Mouse (Mus musculus) adrenal gland, adult 10 weeks (tissue): ENCODE measurements around the gene Thtpa. TPM values are rescaled to one million over a fixed set of nuclear protein-coding genes. Genes with fewer than 3 reads are reported as not detected.

Experiments
- polyA plus RNA-seq: library from polyadenylated mRNA; stranded (reverse); fragments of 350-450 nt; fragmentation: Illumina TruSeq; extraction: RNeasy Lipid Tissue Mini Kit (QIAGEN cat#74804); gene quantifications from one replicate; pipeline ENCODE4 v1.2.3, GENCODE M21; 2014; ENCODE audit warnings: low read depth, low replicate concordance

Thtpa gene
- 6.7 TPM for polyA plus RNA-seq

DNA sequence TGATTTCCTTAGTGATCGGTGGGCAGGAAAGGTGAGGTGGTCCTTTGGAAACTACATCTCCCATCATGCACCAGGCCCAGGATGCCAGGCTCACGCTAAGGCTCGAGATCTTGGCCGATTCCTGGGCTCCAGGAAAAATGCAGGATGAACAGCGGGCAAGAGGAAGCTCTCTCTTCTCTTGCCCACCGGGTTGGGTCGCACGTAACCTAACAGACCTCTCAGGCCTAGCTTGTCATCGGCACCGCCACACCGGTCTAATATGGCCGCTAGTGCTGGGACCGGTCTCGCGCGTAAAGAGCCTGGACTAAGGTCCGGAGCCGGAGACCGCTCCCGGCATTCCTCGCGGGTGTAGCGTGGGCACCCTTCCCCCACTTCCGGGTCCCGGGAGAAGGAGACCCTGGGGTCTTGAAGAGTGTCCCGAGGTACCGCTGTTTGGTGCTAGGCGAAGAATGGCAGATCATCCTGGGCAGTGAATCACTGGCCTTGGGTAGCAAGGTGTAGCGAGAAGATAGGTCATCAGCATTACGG is at the start of gene Thtpa:
Gene Thtpa, plus strand, starts transcription at position 81 of the 528 bp plus-strand sequence.

GRCm38 (mm10) chr14:55092011-55092577 is 2.5 kb upstream of the Thtpa start, which contains the start of gene Zfhx2:
Zfhx2 (minus strand) TSS chr14:55092324.

DNA sequence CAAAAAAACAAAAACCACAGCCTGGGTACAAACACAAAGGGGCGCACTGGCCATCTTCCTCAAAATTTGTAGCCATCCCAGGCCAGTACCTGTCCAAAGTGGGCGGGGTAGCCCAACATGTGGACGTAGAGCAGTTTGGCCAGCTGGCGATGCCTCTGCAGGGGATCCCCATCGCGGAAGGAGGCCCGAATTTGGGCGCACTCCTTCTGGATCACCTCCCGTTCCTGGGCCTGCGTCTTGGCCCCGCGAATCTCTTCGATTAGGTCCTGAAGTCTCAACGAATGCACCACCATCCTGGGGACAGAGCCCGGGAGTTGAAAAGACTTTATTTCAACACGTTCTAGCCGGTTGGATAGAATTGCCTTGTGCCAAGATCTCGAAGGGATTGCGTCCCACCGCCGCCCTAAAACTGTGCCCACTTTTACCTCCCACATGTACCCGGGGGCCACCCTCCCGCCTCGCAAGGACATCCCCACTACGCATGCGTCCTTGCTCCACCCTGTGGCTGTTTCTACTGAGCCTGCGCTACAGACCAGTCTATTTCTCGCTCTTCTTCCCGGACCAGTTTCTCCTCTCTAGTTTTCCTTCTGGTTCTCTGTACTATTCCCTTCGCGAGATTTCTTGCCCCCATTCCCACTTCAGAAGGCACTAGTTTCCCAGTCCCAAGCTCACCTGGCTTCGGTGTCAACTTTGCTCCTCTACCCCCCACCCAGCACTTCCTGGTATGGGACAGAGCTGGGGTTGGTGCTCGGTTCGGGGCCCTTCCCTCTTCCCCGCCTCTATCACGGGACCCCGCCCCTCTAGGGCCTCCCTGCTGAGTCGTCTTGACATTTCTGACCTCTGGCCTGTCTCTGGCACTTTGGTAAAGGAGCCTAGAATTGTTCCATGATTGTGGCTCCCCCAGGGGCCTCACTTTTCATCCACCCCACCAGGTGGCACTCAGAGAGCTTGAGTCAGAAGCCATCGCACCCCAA is 11.5 kb downstream of the Thtpa start, which contains the start of gene Ap1g2:
Gene Ap1g2, minus strand, starts transcription at position 758 of the 974 bp plus-strand sequence.

DNA sequence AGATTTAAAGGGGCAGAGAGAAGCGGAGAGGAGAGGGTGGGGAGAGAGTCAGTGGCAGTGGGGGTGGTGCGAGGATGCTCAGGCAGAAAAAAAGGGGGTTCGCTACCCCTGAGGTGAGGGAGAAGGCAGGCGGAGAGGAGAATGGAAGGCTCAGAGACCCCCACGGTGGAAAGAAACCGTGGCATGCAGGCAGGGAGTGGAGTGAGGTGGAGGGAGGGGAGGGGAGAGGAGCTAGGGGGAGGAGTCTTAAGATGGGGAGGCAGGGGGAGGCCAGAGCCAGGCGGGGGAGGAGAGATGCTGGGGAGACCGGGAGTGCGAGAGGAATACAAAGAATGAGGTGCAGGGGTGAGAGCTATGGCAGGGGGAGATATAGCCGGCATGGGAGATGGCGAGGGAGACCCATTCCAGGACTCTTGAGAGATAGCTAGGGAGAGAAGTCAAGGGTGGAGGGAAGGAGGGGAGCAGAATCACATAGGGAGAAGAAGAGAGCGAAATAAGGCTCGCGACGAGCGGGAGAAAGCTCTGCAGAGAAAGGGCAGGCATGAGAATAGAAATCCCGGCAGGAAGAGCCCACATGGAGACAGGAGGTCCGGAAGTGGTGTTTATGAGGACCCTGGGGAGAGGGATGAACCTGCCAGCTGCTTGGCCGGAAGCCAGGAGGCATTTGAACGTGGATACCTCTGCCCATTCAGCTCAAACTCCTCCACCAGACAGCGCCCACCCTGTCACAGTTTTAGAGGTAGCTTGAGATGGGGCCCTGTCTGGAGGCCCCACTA is 22.0 kb downstream of the Thtpa start, which contains the start of gene Jph4:
Gene Jph4, minus strand, starts transcription at position 511 of the 776 bp plus-strand sequence.

Other genes starting within 250 kb of the Thtpa start
- 11.6 TPM for gene Homez, start 223.8 kb upstream of the Thtpa start, polyA plus RNA-seq
- gene Ppp1r3e, start 217.2 kb upstream of the Thtpa start, polyA plus RNA-seq: 9.8 TPM
- gene Bcl2l2, start 211.4 kb upstream of the Thtpa start, polyA plus RNA-seq: 25.8 TPM
- not detected for gene Gm20521, start 211.3 kb upstream of the Thtpa start, polyA plus RNA-seq
- gene Pabpn1, start 202.3 kb upstream of the Thtpa start, polyA plus RNA-seq: 49.7 TPM
- 1.6 TPM for gene Slc22a17, start 181.7 kb upstream of the Thtpa start, polyA plus RNA-seq
- not detected for gene Efs, start 168.7 kb upstream of the Thtpa start, polyA plus RNA-seq
- not detected for gene Il25, start 162.1 kb upstream of the Thtpa start, polyA plus RNA-seq
- gene Cmtm5, start 158.5 kb upstream of the Thtpa start, polyA plus RNA-seq: not detected
- gene Myh6, start 127.9 kb upstream of the Thtpa start, polyA plus RNA-seq: not detected
- not detected for gene Gm17428, start 117.9 kb upstream of the Thtpa start, polyA plus RNA-seq
- gene Myh7, start 100.2 kb upstream of the Thtpa start, polyA plus RNA-seq: not detected
- 3.3 TPM for gene Ngdn, start 79.3 kb upstream of the Thtpa start, polyA plus RNA-seq
- 0.99 TPM for gene Zfhx2, start 2.5 kb upstream of the Thtpa start, polyA plus RNA-seq
- gene Ap1g2, start 11.8 kb downstream of the Thtpa start, polyA plus RNA-seq: 3.8 TPM
- 1.2 TPM for gene Jph4, start 22.2 kb downstream of the Thtpa start, polyA plus RNA-seq
- not detected for gene Dhrs2, start 127.2 kb downstream of the Thtpa start, polyA plus RNA-seq